Mouse (Mus musculus): ENCODE measurements at regions not wholly inside any gene's neighbourhood (a gene's known extent, or its start where the extent isn't known, plus 50 kb on each side); places are given as distances from the start of the nearest gene placed in this dataset.

GRCm38 (mm10) chr19:14795910-14796309 lies 198.1 kb upstream of the Tle4 start:
- no peak for DNase-seq (ENCODE audit: low read depth, low spot score)

DNA sequence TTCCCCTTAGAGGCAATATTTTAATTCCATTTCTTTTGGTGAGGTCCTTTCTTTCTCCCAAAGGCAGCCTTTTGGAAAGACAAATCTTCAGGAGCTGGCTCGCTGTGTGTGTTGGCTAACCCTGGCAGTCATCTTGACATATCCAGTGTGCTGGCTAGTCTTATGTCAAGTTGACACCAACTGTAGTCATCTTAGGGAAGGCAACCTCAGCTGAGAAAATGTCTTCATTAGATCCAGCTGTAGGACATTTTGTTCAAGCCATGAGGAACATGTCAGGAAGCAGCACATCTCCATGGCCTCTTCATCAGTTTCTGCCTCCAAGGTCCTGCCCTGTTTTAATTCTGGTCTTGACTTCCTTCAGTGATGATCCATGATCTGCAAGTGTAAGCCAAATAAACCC lies 192.1 kb upstream of the Tle4 start:
- no peak for DNase-seq (ENCODE audit: low read depth, low spot score)

DNA sequence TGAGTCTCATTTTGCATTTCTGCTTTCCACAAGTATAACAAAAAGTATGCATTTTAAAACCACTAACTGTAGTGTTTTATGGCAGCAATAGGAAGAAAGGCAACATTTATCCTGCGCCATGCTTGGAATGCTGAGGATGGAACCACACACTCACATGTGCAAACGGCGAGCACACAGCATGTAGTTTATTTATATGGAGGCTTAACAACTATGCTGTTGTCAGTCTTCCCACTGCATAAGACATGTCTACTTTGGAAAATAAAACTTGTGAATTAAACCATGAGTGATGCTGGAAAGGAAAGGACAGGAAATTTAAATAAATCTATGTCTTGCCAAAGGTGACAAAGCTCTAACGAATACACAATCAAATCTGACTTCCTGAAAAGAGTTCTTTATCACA lies 190.8 kb upstream of the Tle4 start:
- no peak for DNase-seq (ENCODE audit: low read depth, low spot score)

GRCm38 (mm10) chr19:14786868-14787267 lies 189.0 kb upstream of the Tle4 start:
- DNase-seq (ENCODE audit: low read depth, low spot score), result no peak

DNA sequence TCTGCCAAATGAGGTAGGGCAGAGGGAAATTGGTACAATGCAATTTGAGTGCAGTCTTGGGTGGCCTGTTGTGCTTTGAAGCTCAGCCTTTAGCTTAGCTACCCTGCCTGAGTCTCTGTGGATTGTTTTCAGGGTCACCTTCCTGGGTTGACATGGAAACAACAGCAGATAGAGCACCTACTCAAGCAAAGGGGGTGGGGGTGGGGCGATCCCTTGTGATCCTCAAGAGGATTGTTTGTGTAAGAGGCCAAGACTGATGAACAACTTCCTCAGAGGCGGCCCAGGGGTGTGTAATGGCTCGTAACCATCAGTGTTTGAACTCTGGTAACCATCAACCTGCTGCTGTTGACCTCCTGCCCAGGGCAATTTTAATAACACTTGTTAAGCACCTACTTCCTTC lies 187.8 kb upstream of the Tle4 start:
- DNase-seq (ENCODE audit: low read depth, low spot score), result no peak

DNA sequence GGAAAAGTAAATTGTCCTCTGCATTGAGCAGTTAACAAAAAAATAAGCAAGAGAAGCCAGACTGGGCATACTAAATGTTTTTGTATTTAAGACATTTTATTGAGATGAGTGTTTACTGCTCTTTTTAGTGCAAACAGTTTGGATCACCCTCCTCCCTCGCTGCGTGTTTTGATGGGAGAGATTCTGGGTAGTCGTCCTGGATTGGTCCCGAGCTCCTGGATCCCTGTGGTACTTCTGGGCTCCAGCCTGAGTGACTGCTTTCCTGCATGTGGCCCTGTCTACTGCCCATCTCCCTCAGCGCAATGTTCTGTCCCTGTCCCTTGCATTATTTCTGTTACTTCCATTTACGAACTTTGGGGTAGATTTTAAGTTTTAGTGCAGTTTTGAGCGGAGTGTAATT lies 179.9 kb upstream of the Tle4 start:
- DNase-seq (ENCODE audit: low read depth, low spot score), result no peak

DNA sequence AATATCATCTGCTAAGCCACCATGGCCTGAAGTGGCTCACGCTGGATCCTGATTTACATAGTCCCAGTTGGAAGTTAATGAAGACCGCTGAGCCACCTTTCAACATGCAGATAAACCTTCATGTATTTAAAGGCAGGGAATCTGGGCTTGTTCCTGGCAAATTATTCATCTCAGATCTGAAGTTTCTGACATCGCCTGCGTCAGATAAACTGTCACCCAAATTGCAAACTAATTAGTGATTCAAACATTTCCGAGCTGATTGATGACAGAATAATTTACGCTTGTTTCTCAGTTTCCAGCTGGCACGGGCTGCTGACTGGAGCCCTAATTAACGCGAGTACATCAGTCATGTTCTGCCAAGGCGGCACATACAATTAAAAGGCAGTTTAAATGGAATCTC lies 179.3 kb upstream of the Tle4 start:
- peak; percentile 82 for DNase-seq (ENCODE audit: low read depth, low spot score)

DNA sequence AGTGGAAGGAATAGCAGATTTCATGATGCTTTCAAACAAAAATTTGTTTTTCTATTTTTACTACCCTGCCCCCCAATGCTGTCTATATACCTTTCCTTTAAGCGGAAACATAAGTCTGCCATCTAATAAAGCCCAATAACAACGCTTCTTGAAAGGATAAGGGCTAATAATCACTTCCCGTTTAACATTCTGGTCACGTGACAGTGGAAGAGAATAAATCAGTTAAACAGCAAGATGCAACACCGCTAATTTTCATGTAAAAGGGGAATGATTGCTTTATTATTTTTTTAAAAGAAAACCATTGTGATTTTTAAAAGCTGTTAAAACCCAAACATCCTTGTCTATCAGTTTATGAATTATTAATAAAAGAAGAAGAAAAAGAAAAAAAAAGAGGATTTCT lies 178.9 kb upstream of the Tle4 start:
- DNase-seq (ENCODE audit: low read depth, low spot score), result no peak

- no peak for DNase-seq (ENCODE audit: low read depth, low spot score)
Observed at GRCm38 (mm10) chr19:14772794-14773193, 174.9 kb upstream of the Tle4 start.

DNA sequence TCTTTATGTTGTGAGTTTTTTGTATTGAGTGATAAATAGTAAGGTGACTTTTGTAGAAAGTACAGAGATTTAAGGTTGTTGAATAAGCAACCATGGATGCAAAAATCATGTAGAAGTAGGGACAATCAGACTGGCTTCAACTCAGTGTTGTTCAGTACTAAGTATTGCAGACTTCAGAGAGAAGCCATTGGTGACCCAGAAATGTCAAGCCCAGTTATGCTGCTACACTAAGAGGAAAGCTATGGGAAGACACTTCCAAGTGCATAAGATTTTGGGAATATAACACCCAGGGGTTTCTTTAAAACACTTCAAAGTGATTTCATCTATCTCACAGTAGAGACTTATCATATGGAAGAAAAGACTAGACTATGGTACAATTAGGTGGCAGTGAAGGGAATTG lies 154.8 kb upstream of the Tle4 start:
- DNase-seq (ENCODE audit: low read depth, low spot score), result no peak

GRCm38 (mm10) chr19:14742361-14742760 lies 144.5 kb upstream of the Tle4 start:
- DNase-seq (ENCODE audit: low read depth, low spot score), result no peak

DNA sequence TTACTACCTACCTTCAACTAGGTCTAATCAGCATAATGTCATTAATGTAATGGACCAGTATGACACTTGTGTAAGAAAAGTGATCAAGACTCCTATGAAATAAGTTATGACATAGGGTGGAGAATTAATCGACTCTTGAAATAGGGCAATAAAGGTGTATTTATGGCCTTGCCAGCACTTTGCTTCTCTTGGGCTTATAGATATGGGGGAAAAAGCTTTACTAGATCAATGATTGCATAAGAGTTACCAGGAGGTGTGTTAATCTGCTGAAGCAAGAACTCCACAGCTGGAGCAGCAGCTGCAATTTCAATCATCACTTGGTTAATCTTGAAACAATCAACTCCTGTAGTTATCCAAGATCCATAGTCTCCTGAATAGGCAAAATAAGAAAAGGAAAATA lies 143.1 kb upstream of the Tle4 start:
- no peak for DNase-seq (ENCODE audit: low read depth, low spot score)

GRCm38 (mm10) chr19:14740139-14740538 lies 142.3 kb upstream of the Tle4 start:
- no peak for DNase-seq (ENCODE audit: low read depth, low spot score)

DNA sequence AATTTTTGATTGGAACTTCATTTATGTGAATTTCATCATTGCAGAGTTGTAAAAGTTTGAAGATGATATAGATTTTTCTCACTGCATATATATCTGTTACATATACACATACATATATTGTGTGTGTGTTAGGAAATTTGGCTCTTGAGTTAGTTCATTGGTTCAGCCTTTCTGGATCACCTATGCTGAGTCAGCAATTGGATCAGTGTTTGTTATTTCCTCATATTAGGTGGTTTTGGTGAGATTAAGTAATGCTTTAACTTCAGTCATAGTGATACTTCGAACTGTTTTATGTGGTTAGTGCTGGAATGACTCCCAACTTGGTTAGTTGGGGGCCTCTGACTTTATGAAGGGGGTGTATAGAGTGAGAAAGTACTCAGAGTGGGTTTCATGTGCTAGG lies 138.7 kb upstream of the Tle4 start:
- DNase-seq (ENCODE audit: low read depth, low spot score), result no peak

GRCm38 (mm10) chr19:14725329-14725728 lies 127.5 kb upstream of the Tle4 start:
- DNase-seq (ENCODE audit: low read depth, low spot score), result no peak

DNA sequence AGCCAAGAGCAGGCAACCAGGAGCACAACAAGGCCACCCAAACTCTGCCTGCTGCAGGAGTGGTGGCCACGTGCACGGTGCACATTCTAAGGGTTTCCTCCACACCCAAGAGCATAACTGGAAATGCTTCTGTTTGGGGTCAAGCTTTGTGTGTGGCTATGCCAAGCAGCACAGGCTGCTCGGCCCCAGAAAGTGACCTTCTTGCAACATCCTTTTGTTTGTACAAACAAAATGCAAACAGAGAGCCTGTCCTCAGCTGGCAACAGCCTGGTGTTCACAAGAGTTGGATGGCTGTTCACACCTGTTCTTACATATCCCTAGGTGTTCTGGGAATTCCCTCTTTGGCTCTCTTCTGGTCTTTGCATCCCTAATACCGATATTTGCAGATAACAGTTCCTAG lies 126.8 kb upstream of the Tle4 start:
- DNase-seq (ENCODE audit: low read depth, low spot score), result no peak

GRCm38 (mm10) chr19:14705791-14706190 lies 107.9 kb upstream of the Tle4 start:
- DNase-seq (ENCODE audit: low read depth, low spot score), result no peak

GRCm38 (mm10) chr19:14701116-14701515 lies 103.3 kb upstream of the Tle4 start:
- peak; percentile 28 for DNase-seq (ENCODE audit: low read depth, low spot score)

DNA sequence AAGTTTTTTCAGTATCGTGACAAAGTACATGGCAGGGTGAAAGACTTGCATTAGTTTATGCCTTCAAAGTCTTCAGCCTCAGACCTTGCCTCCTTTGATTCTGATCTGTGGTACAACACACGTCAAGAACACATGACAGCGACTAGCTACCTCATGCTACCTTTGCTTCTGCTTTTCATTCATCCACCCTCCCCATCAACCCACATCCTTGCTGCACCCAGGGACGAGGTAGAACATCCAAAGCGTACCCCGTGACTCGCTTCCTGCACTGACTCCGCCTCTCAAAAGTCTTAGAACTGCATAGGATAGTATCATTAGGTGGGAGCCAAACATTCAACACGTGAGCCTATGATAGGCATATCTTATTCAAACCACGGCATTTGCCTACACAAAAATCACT lies 97.5 kb upstream of the Tle4 start:
- no peak for DNase-seq (ENCODE audit: low read depth, low spot score)

GRCm38 (mm10) chr19:14692183-14692582 lies 94.3 kb upstream of the Tle4 start:
- DNase-seq (ENCODE audit: low read depth, low spot score), result no peak

DNA sequence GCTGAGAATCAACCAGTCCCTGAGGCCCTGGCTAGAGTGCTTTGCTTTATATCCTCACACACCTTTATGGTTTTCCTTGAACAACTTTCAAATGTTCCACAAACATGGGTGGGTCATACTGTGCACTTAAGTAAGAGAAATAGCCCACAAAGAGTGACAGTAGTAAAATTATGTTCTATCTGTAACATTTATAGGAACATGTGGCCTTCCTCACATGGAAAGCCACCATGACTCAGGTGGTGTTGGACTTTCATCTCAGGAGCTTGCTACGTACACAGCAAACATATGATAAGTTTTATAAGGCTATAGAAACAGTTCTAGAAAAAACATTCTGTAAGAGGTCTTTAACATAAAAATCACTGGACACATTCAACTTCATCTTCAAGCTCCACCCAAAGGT lies 87.8 kb upstream of the Tle4 start:
- DNase-seq (ENCODE audit: low read depth, low spot score), result no peak

GRCm38 (mm10) chr19:14684669-14685068 lies 86.8 kb upstream of the Tle4 start:
- no peak for DNase-seq (ENCODE audit: low read depth, low spot score)

DNA sequence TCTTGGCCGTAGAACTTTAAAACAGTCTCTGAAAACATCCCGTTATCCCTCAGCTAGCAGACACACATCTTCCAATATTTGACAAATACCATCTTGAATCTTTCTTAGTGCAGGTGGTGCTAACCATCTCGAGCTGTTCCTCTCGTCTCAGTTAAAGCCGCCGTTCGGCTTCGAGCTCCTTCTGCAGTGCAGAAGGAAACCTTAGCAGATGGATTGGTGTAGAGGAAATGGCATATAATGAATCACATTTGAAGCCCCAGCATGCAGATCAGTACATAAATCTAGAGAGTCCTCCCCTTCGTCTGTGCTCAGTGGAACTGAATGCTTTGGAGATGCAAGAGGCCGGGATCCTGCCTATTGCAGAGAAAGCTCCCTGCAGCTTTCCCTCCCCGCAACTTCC lies 83.5 kb upstream of the Tle4 start:
- peak; percentile 76 for DNase-seq (ENCODE audit: low read depth, low spot score)

- no peak for DNase-seq (ENCODE audit: low read depth, low spot score)
Observed at GRCm38 (mm10) chr19:14679776-14680175, 81.9 kb upstream of the Tle4 start.

DNA sequence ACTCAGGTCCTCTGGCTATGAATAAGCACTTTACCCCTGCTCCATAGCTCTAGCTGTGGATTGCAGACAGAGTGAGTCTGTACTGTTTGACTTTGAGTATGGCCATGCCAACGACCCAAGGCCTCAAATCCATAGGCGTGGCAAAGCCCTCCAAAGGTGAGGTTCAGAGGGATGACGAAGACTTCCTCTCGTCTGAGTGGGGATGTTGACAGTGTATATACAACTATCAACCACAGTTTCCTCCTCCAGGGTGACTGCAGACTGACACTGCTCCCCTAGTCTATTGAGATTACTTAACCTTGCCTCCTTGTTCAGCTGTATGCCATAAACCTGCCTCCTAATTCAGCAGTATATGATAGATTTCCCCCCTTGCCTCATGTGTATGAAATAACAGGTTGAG lies 80.7 kb upstream of the Tle4 start:
- DNase-seq (ENCODE audit: low read depth, low spot score), result no peak

All from brain, embryonic 18.5 days (tissue).